Mouse (Mus musculus) ovary, adult 18-20 months (tissue): ENCODE results near the gene Bpifa6.
"Not testable (repeated sequence)": the region's sequence is repeated elsewhere in the genome, so short reads cannot be mapped to it uniquely, and the experiment has no call there.

Experiments
- DNase-seq: peaks from one replicate; pipeline ENCODE4 v3.0.0; 2022; ENCODE audit warnings: low spot score, mixed read lengths

The Bpifa6 gene

DNA sequence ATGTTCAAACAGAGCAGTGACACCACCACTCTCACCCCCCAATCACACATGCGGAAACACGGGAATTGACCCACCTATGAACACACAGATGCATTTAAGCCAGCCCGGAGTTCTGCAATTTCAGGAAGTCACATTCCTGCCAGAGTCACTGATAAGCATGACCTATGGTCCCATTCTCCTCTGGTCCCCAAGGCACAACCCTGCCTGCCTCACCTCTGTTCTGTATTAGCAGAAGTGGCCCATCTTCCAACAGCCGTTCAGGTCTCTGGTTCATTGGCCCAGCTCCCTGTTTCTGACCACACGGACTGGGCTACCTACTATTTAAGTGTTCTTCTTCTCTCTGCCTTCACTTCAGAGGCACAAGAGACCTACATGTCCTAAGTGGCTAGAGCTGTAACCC lies at the start of gene Bpifa6:
Bpifa6 (plus strand) TSS at position 364 of the 400 bp plus-strand sequence.
- DNase-seq: no peak

DNA sequence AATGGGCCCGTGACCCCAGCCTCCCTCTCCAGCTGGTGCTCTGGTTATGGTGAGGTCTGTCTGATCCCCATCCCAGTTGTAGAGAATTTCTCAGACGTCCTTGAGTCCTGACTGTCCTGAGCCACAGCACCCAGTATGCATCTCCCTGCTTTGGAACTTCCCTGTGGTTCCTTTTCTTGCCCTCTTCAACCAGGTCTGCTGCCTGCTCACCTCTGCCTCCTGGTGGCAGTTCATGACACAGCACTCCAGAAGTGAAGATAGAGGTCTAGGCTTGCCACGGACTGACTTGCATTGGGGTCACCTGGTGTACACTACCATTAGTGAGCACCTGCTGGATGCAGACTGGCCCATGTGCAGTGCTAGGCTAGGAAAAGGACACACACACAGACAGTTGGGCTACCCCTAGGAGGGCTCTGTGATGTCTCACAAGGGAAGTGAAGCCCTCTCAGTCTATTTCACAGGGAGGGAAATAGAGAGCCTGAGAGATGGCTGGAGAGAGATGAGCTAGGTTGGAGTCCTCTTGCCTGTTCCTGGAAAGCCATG lies 44.8 kb upstream of the Bpifa6 start:
- no peak for DNase-seq

DNA sequence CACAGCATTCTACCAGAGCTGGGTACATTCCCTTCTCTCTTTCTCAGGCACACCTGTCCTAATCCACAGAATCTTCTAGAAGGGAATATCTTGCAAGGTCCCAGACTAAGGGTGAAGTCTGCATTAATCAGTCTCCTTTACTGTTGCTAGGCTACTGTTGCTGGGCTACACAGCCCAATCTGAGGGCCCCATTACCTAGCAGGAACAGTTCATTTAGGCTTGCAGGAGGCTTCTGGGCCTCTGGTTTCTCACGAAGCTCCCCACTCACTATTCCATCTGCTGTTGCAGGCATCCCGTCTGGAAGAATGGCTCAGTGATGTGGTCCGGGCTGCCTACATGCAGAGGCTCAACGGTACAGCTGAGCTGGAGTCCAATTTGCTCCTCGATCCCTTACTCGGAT lies 43.6 kb upstream of the Bpifa6 start:
- no peak for DNase-seq

DNA sequence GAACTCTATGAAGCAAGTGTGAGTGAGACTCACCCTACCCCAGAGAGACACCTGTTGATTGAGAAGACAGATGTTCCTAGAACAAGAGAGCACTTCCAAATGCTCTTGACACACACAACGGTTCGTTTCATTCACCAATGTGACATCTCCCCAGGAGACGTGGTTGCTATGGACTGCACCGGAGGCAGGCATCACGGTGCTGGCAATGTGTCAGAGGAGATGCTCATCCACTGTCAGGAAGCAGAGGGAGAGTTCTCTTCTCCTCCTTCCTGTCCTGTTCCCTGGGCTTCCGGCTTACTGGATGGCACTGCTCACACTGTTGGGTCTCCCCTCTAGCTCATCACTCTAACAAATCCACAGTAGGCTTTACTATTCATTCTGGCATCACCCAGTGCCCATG lies 41.4 kb upstream of the Bpifa6 start:
- DNase-seq: no peak

- DNase-seq: no peak
Measured at GRCm38 (mm10) chr2:153935348-153935747, 39.4 kb upstream of the Bpifa6 start.

DNA sequence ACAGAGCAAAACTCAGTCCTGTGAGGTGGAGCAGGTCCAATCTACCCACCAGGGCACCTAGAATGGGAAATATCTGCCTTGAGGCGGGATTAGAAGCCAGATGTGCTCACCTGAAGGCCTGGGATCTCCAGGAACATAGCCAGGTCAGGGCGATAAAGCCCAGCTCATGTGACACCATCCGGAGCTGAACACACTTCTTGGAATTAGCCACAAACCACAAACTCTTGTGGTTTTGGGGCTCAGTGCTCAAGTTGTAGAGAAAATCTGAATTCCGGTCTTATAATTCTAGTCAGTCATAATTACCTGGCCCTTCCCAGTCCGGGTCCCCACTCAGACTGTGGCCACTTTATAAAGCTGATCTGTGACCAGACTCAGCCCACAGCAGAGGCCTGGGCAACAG lies 36.9 kb upstream of the Bpifa6 start, which contains the start of gene Bpifb4:
Bpifb4 (plus strand) TSS at position 370 of the 400 bp plus-strand sequence.
- no peak for DNase-seq

GRCm38 (mm10) chr2:153943537-153943936 lies 31.2 kb upstream of the Bpifa6 start:
- DNase-seq: peak; percentile 47

DNA sequence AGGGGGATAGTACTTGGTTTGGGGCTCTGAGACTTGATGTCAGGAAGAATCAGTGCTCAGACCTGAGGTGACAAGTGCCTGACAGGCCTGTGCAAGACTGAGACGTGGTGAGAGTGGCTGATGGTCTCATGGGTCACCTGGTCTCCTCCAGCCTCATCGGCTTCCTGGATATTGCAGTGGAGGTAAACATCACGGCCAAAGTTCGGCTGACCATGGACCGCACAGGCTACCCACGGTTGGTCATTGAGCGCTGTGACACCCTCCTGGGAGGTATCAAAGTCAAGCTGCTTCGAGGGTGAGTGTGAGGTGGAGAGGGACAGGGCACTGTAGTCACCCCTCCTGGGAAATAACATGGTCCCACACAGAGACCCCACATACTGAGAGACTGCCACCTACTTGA lies 30.2 kb upstream of the Bpifa6 start:
- no peak for DNase-seq

- DNase-seq: no peak
Measured at GRCm38 (mm10) chr2:153952897-153953296, 21.8 kb upstream of the Bpifa6 start.

DNA sequence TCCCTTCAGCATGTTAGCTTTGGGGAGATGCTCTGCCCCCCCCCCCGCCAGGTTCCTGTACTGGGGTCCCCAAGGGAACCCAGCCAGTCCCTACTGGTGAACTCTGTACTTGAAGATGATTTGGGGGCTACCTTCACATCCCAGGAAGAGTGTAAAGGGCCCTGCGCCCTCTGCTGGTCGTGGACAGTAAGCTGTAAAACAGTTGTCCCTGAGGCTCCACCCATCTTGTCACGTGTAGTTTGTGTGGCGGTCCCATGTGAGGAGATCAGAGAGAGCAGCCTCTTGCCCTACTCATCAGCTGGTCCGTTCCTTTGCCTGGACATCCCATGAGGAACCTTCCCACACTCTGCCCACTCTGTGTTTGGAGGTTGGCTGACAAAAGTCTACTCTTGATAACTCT lies 20.9 kb upstream of the Bpifa6 start:
- no peak for DNase-seq

DNA sequence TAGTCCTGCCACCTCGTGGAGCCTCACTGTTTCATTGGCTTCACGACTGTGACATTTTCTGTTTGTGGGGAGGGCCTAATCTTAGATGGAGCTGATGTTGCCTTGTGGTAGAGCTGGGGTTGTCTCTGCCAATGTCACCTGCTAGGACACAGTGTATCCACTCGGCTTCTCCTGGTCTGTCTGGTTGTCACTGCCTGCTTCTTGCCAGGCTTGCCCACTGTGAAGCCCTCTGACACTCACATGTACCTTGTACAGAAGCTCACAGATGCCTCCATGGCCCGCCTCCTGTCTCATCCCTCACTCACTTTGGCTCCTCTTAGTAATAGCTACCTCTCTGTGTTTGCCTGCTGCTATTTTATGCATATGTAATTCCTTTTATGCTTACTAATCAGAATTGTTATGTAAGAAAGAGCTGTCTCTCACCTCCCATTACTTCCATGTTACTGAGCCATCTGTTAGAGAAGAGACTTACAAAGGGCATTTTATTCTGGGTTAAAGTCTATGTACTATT lies 11.9 kb upstream of the Bpifa6 start:
- no peak for DNase-seq

- no peak for DNase-seq
Measured at GRCm38 (mm10) chr2:153963334-153963733, 11.4 kb upstream of the Bpifa6 start.

DNA sequence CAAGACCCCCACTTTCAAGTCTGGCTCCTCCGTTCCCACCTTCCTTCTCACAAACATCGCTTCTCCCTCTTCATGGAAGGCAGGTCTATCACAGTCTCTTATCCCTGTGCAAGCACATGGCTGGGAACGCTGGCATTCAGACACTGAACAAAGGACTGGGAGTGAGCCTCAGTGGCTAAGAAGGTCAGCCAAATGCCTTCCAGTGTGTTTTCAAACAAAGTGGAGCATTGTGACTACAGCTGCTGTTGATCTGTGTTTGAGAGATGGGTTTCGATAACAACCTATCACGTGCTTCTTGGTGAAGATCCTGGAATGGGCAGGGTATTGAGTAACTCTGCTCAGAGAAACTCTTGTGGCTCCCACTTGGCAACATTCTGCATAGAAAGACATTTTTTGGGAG lies 4.5 kb upstream of the Bpifa6 start:
- peak; percentile 15 for DNase-seq

DNA sequence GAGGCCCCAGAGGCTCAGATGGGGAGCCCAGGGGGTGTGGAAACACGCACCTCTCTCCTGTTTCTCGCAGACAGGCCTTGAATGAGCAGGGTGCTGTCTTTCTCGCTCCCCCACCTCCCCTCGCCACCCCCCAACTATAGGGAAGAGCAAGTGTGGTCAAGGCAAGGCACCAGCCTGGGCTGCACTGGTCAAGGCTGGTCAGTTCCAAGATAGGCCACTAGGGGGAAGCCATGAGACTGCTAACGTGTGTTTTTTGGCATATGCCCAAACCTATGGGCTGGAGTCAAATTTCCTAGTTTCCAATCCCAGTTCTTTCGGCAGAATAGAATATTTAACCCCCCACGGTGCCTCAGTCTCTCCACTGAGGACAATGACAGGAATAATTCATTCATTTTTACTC lies 21.0 kb downstream of the Bpifa6 start:
- DNase-seq: peak; percentile 23

GRCm38 (mm10) chr2:154000501-154000900 lies 25.8 kb downstream of the Bpifa6 start:
- no peak for DNase-seq

GRCm38 (mm10) chr2:154001056-154001455 lies 26.3 kb downstream of the Bpifa6 start:
- no peak for DNase-seq

GRCm38 (mm10) chr2:154004456-154004855 lies 29.7 kb downstream of the Bpifa6 start:
- no peak for DNase-seq

- no peak for DNase-seq
Measured at GRCm38 (mm10) chr2:154005094-154005493, 30.3 kb downstream of the Bpifa6 start.

DNA sequence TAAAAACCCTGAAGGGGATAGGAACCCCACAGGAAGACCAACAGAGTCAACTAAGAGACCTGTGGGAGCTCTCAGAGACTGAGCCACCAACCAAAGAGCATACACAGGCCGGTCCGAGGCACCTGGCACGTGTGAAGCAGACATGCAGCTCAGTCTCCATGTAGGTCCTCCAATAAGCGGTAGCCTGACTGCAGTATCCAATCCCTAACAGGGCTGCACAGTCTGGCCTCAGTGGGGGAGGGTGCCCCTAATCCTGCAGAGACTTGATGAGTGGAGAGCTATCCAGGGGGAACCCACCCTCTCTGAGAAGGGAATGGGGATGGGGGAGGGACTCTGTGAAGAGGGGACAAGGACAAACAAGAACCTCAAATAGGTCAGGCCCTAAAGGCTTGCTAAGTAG lies 31.0 kb downstream of the Bpifa6 start:
- DNase-seq: no peak

- no peak for DNase-seq
Measured at GRCm38 (mm10) chr2:154006331-154006730, 31.6 kb downstream of the Bpifa6 start.

GRCm38 (mm10) chr2:154007381-154007780 lies 32.6 kb downstream of the Bpifa6 start:
- DNase-seq: no peak

DNA sequence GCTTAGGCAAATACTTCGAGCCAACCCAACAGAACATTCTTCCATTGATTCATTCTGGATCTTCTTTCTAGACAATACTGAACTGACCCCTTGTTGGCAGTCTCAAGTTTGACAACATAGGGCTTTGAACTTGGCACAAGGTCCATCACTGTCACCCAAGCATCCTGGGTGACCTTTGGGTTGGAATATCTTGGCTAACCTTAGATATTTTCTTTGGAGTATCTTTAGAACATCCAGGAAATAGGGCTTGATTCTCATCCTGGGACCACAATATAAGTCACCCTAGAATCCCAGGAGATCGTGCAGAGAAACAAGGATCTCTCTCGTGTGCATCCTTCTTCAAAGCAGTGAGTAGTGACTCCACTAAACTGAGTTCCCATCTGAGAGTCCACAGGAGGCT lies 33.2 kb downstream of the Bpifa6 start, which contains the start of gene Bpifa2:
Bpifa2 (plus strand) TSS at position 301 of the 400 bp plus-strand sequence.
- no peak for DNase-seq

DNA sequence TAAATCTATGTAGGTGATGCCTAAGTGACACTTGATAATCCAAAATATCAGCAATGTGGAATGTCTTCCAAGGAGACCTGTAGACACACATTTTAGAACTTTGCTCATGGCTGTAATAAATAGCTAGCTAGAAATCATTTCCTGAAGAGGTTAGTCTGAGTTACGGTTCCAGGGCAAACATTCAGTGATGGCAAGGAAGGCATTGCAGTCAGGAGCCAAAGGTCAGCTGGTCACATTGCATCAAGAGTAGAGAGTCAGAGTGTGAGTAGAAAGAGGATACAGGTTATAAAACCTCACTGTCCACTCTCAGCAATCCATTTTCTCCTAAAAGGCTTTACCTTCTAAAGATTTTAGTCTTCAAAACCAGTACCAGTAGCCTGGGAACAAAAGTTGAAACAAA lies 43.2 kb downstream of the Bpifa6 start:
- DNase-seq: no peak

GRCm38 (mm10) chr2:154024676-154025075 lies 49.9 kb downstream of the Bpifa6 start:
- not testable (repeated sequence) for DNase-seq
